Mouse (Mus musculus): ENCODE data around the gene Ppa2.

- TF ChIP-seq HCFC1 (IDR thresholded peaks at IDR 0.05; ENCODE audit: borderline replicate concordance, insufficient read depth, low read length) (no peak), CHD2 (IDR thresholded peaks at IDR 0.05; ENCODE audit: low read depth, low read length) (no peak), ZNF384 (IDR thresholded peaks at IDR 0.05; ENCODE audit: low read depth, low read length) (no peak), MAFK (IDR thresholded peaks at IDR 0.05; ENCODE audit: insufficient read depth, low read depth, low read length) (no peak)
Measured at GRCm38 (mm10) chr3:133284587-133284986, 25.3 kb upstream of the Ppa2 start.

Data from ES-E14 (cell line).